Mouse (Mus musculus) C2C12 (cell line): ENCODE measurements around the gene Slc35a3. TPM values are rescaled to one million over a fixed set of nuclear protein-coding genes. Genes with fewer than 3 reads are reported as not detected.
"Not testable (repeated sequence)": the region's sequence is repeated elsewhere in the genome, so short reads cannot be mapped to it uniquely, and the experiment has no call there.

Experiments
- H3K27me3 ChIP-seq: one replicate; pipeline ENCODE4 v1.6.1; 2011; ENCODE audit not compliant: control insufficient read depth, insufficient read depth, insufficient read length
- H3K36me3 ChIP-seq: one replicate; pipeline ENCODE4 v1.6.1; 2011; ENCODE audit not compliant: control insufficient read depth, insufficient read depth
- H3K4me3 ChIP-seq: one replicate; pipeline ENCODE4 v1.5.1; 2011; ENCODE audit warnings: mild to moderate bottlenecking, control low read depth; ENCODE audit not compliant: poor library complexity, insufficient read depth, severe bottlenecking
- H3K79me2 ChIP-seq: one replicate; pipeline ENCODE4 v1.6.1; 2011; ENCODE audit not compliant: control insufficient read depth, insufficient read depth
- H3K79me3 ChIP-seq: one replicate; pipeline ENCODE4 v1.6.1; 2011; ENCODE audit warnings: low read depth, control low read depth
- H3ac ChIP-seq: one replicate; pipeline ENCODE3; 2011; ENCODE audit warnings: low read depth; ENCODE audit not compliant: control insufficient read depth, insufficient read length
- CEBPB ChIP-seq: IDR thresholded peaks from one replicate; pipeline ENCODE4 v1.6.1; 2011; ENCODE audit warnings: low read depth, mild to moderate bottlenecking, control low read depth, moderate library complexity
- CTCF ChIP-seq: IDR thresholded peaks from one replicate; pipeline ENCODE4 v1.5.1; 2011; ENCODE audit not compliant: control insufficient read depth, insufficient read depth, insufficient read length
- FOSL1 ChIP-seq: IDR thresholded peaks from one replicate; pipeline ENCODE4 v1.8.0; 2011; ENCODE audit warnings: mild to moderate bottlenecking, low read length; ENCODE audit not compliant: poor library complexity, insufficient read depth, severe bottlenecking
- MAX ChIP-seq: IDR thresholded peaks from one replicate; pipeline ENCODE4 v1.6.1; 2011; ENCODE audit warnings: mild to moderate bottlenecking, control low read depth
- MYOD1 ChIP-seq: IDR thresholded peaks from one replicate; pipeline ENCODE4 v1.6.1; 2011; ENCODE audit warnings: low read depth; ENCODE audit not compliant: control insufficient read depth, insufficient read length
- MYOG ChIP-seq: IDR thresholded peaks from one replicate; pipeline ENCODE4 v1.6.1; 2011; ENCODE audit not compliant: control insufficient read depth, insufficient read length; ENCODE audit errors: extremely low read depth
- USF1 ChIP-seq: IDR thresholded peaks from one replicate; pipeline ENCODE4 v1.6.1; 2011; ENCODE audit warnings: low read depth, mild to moderate bottlenecking, control low read depth, moderate library complexity
- long read RNA-seq, 2 experiments: library from polyadenylated mRNA; unstranded; transcript quantifications; one replicate each; pipeline ENCODE4 v2.0.0; 2019 to 2020
- polyA plus RNA-seq: library from polyadenylated mRNA; unstranded; fragments of >200 nt; fragmentation: generic; extraction: Trizol; gene quantifications from one replicate; pipeline ENCODE4 v1.2.1, GENCODE M21; 2012; ENCODE audit warnings: missing spikeins

Gene Slc35a3
- 4.2 TPM for polyA plus RNA-seq
- long read RNA-seq, experiment 1, full-length matches to known transcripts = 7 of 10 reads
- long read RNA-seq, experiment 1, partial matches to known transcripts = 0 of 10 reads
- long read RNA-seq, experiment 1, other reads (novel, unspliced or antisense) = 3 of 10 reads
- long read RNA-seq, experiment 2, full-length matches to known transcripts = 42 of 74 reads
- long read RNA-seq, experiment 2, partial matches to known transcripts = 6 of 74 reads
- long read RNA-seq, experiment 2, other reads (novel, unspliced or antisense) = 26 of 74 reads

DNA sequence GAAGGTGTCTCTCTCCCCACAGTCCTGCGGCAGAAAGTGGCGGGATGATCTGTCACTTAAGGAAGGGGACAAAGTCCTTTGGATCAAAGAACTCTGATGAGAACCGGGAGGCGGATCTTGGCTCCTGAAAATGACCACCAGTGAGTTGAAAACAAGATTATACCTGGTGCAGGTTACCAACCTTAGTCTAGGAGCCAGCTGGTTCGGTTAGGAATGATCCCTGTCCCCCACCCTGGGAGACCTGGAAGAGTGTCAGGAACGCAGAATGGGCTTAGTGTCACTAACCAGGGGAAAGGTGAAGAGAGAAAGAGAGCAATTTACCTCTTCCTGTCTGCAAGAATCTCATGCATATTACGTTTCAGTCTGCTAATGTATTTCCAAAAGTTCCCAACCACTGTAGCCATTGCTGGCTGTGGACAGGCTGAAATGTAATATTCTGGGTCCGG lies at the start of gene Slc35a3:
Slc35a3 (minus strand) TSS at position 396 of the 446 bp plus-strand sequence.
- Histone ChIP-seq H3K36me3 (no peaks in the 10 kb centered on the region), H3K79me3 (peaks cover 24% of the 10 kb centered on the region), H3K27me3 (no peaks in the 10 kb centered on the region), H3K79me2 (peaks cover 45% of the 10 kb centered on the region), H3ac (peak within 1 kb of the TSS; percentile 97), H3K4me3 (peak within 1 kb of the TSS; percentile 72)
- TF ChIP-seq USF1 (no peak), MAX (no peak), CTCF (no peak), MYOG (no peak), CEBPB (no peak), MYOD1 (no peak), FOSL1 (no peak)

DNA sequence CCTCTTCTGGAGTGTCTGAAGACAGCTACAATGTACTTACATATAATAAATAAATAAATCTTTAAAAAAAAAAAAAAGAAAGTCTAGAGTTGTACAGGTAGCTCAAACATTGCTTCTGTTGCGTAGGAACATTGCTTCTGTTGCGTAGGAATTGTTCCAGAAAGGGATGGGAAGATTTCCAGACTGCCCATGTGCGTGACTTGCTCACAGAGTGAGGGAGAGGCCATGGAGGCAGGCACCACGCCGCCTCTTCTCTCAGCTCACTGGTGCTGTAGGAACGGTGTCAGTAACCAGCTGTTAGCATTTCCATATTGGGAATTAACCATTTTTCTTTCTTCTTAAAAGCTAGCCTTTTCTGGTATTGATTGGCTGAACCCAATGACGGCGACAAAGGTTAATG lies 40.2 kb upstream of the Slc35a3 start:
- Histone ChIP-seq H3K79me3 (no peaks in the 10 kb centered on the region), H3K27me3 (no peaks in the 10 kb centered on the region), H3K4me3 (no peak overlapping the region), H3K36me3 (peaks cover 64% of the 10 kb centered on the region), H3K79me2 (no peaks in the 10 kb centered on the region), H3ac (no peak overlapping the region)
- TF ChIP-seq MYOG (no peak), FOSL1 (no peak), USF1 (no peak), MYOD1 (no peak), MAX (no peak), CTCF (no peak), CEBPB (no peak)

DNA sequence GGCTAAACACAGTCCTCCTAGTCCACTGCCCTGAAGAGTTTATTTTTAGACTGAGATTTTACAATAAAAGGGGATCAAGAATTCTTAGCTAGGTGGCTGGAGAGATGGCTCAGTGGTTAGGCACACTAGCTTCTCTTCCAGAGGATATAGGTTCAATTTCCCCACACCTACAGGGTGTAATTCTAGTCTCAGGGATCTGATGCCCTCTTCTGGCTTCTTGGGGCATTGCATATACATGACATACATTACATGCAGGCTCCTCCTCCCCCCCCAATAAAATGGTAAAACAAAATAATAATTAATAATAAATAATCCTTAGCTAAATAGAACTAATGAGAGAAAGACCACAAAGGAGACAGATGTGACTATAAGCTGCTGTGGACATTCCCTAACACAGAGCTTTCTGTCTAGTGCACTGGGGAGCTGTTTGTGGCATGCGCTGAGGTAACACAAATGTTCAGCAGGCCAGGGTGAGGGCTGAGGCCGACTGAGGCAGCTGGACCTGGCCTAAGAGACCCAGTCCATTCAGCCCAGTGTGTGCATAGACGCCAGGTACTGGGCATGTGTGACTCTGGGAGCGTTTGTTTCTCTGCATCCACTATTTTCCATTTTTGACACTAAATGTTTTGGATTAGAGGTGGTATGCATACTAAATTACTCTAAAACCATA lies 38.7 kb upstream of the Slc35a3 start:
- no peaks in the 10 kb centered on the region for H3K79me2 ChIP-seq
- peaks cover 52% of the 10 kb centered on the region for H3K36me3 ChIP-seq
- H3K4me3 ChIP-seq = no peak overlapping the region
- no peaks in the 10 kb centered on the region for H3K79me3 ChIP-seq
- no peak overlapping the region for H3ac ChIP-seq
- no peaks in the 10 kb centered on the region for H3K27me3 ChIP-seq
- TF ChIP-seq MYOD1 = no peak
- no peak for TF ChIP-seq CTCF

DNA sequence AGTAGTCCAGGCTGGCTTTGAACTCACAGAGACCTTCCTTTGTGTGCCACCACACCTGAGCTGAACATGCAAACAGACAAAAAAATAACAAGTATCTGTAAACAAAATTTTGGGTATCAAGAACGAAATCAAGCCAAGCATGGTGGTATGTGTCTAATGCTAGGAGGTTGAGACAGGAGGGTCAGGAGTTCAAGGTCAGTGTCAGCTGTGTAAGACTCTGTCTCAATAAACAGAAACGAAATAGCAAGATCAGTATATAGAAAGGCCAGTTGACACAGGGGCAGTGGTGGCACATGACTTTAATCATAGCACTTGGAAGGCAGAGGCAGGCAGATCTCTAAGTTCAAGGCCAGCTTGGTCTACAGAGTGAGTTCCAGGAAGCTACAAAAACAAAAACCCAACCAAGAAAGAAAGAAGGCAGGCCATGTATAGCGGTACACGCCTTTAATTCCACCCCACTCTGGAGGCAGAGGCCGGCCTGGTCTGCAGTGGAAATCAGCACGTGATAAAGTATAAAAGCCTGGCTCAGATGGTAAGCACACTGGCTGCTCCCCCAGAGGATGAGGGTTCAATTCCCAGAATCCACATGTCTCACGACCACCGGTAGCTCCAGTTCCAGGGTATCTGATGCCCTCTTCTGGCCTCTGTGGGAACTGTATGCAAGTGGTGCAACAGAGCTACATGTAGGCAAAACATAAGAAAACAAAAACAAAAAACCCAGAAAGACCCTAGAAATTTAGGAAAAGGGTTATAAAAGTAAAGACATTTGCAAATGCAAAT lies 36.0 kb upstream of the Slc35a3 start:
- peaks cover 45% of the 10 kb centered on the region for H3K36me3 ChIP-seq

DNA sequence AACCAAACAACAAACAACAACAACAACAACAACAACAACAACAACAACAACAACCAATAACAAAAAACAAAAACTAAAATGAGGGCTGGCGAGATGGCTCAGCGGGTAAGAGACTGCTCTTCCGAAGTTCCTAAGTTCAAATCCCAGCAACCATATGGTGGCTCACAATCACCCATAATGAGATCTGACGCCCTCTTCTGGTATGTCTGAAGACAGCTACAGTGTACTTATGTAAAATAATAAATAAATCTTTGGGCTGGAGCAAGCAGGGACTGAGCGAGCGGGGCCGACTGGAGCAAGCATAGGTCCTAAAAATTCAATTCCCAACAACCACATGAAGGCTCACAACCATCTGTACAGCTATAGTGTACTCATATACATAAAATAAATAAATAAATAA lies 35.0 kb upstream of the Slc35a3 start:
- not testable (repeated sequence) for H3K27me3 ChIP-seq, H3K79me2 ChIP-seq, H3K4me3 ChIP-seq, H3ac ChIP-seq, H3K79me3 ChIP-seq
- H3K36me3 ChIP-seq = peaks cover 40% of the 10 kb centered on the region

More for the DNA sequence above, 36.0 kb upstream of the Slc35a3 start:
- no peaks in the 10 kb centered on the region for H3K79me2 ChIP-seq
- no peaks in the 10 kb centered on the region for H3K79me3 ChIP-seq
- H3ac ChIP-seq = no peak overlapping the region
- TF ChIP-seq USF1 (no peak), MAX (no peak), CTCF (peak; percentile 25)
- no peak overlapping the region for H3K4me3 ChIP-seq
- H3K27me3 ChIP-seq = no peaks in the 10 kb centered on the region

DNA sequence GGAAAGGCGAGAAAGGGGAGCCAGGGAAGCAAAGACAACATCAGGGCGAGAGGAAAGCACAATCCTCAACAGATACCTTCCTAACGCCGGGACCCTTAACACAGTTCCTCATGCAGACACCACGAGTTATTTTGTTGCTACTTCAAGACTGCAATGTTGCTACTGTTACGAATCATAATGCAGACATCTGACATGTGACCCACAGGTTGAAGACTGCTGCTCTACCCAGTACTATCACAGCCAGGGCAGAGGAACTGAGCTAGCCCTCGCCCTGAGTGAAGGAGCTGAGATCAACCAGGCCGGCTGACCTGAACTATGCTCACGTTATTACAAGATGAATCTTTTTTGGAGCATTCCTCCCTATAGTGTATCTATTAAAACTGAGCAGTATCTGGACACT lies 28.3 kb upstream of the Slc35a3 start:
- Histone ChIP-seq H3K79me3 (no peaks in the 10 kb centered on the region), H3K79me2 (no peaks in the 10 kb centered on the region), H3ac (no peak overlapping the region), H3K36me3 (peaks cover 11% of the 10 kb centered on the region), H3K4me3 (no peak overlapping the region), H3K27me3 (no peaks in the 10 kb centered on the region)
- TF ChIP-seq CEBPB = no peak
- TF ChIP-seq MYOG = no peak
- TF ChIP-seq MAX = no peak
- TF ChIP-seq MYOD1 = no peak
- no peak for TF ChIP-seq USF1
- TF ChIP-seq CTCF = no peak
- TF ChIP-seq FOSL1 = no peak
